Mouse (Mus musculus): ENCODE measurements around the gene Gm42715. TPM values are rescaled to one million over a fixed set of nuclear protein-coding genes. Genes with fewer than 3 reads are reported as not detected.

Gm42715 gene
- polyA plus RNA-seq (2015; fragmentation: Nextera tagmentation; extraction: Ambion mirVana), result 10.8 and 11.3 TPM in 2 replicates

DNA sequence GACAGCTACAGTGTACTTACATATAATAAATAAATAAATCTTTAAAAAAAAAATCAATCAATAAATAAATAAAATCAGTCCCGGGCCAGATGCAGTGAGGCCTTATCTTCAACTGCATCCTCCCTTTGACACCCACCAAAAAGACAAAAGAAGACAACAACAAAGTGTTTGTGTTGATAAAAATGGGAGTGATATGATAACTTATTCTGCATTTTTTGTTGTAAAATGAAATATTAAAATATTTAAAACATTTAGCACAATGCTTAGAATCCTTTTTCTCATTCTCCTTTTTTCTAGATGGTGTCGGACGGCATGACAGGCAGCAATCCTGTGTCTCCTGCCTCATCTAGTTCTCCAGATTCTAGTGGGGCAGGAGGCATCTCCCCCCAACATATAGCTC, at the start of gene Gm42715:
TSS of gene Gm42715 (plus strand) at position 301 of the 400 bp plus-strand sequence.
- Histone ChIP-seq H3K4me1 (ENCODE audit: control insufficient read depth, insufficient read depth, low read length) (no peaks in the 10 kb centered on the region), H3K36me3 (ENCODE audit: control insufficient read depth, insufficient read depth, low read length) (peaks cover 13% of the 10 kb centered on the region; the same call in 1 of the 2 replicates)
- 86% methylated on average over 3 of the region's 3 CpGs for WGBS

DNA sequence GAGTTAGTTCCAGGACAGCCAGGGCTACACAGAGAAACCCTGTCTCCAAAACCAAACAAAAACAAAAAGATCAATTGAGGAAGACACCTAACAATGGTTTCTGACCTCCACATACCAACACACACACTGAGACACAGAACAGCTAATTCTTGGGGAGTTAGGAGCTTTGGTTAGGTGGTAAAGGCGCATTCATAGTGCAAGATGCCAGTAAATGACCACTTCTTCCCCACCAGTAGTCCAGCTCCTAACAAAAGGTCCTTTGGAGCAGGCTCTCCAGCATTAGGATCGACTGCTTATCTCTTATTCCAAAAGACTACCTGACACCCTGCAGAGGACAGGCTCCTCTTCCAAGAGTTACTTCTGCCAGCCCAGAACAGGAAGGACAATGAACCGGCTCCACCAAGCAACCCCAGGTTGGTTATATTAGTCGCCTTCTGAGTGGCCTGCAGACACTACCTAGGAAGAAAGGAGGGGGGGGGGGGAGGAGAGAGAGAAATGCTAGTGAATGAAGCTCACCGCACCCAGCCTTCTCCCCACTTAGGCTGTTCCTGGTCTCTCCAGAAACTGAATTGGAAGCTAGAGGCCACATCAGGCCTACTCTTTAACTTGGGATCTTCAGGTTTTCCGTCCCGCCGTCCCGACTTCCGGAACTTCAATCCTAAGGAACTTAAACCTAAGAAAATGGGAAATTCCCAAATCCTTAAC, 49.2 kb upstream of the Gm42715 start:
- ATAC-seq, result peak; percentile 19
- peaks cover 8% of the 10 kb centered on the region for H3K4me1 ChIP-seq (ENCODE audit: control insufficient read depth, insufficient read depth, low read length)
- peak overlapping the region; percentile 95 for H3K9ac ChIP-seq (ENCODE audit: low read depth, low read length)
- 9% methylated on average over 10 of the region's 10 CpGs for WGBS
- peak overlapping the region; percentile 82 for H3K4me3 ChIP-seq (ENCODE audit: low read length)
- peak overlapping the region; percentile 89 for H3K4me2 ChIP-seq (ENCODE audit: low read depth, low read length)
- peak overlapping the region; percentile 99 for H3K27ac ChIP-seq (ENCODE audit: low read length)
- peaks cover 3% of the 10 kb centered on the region; the same call in 1 of the 2 replicates for H3K9me3 ChIP-seq (ENCODE audit: control insufficient read depth, low read length)
- no peaks in the 10 kb centered on the region for H3K27me3 ChIP-seq (replicated peaks; ENCODE audit: control insufficient read depth, insufficient read depth, low read length)
- H3K36me3 ChIP-seq (ENCODE audit: control insufficient read depth, insufficient read depth, low read length), result peaks cover 20% of the 10 kb centered on the region

More for the DNA sequence above, at the start of gene Gm42715:
- H3K27me3 ChIP-seq (replicated peaks; ENCODE audit: control insufficient read depth, insufficient read depth, low read length), result no peaks in the 10 kb centered on the region
- H3K4me3 ChIP-seq (ENCODE audit: low read length), result no peak within 1 kb of the TSS
- no peak for ATAC-seq
- H3K27ac ChIP-seq (ENCODE audit: low read length), result no peak within 1 kb of the TSS
- H3K9ac ChIP-seq (ENCODE audit: low read depth, low read length), result no peak within 1 kb of the TSS
- H3K4me2 ChIP-seq (ENCODE audit: low read depth, low read length), result no peak within 1 kb of the TSS
- no peaks in the 10 kb centered on the region for H3K9me3 ChIP-seq (ENCODE audit: control insufficient read depth, low read length)

DNA sequence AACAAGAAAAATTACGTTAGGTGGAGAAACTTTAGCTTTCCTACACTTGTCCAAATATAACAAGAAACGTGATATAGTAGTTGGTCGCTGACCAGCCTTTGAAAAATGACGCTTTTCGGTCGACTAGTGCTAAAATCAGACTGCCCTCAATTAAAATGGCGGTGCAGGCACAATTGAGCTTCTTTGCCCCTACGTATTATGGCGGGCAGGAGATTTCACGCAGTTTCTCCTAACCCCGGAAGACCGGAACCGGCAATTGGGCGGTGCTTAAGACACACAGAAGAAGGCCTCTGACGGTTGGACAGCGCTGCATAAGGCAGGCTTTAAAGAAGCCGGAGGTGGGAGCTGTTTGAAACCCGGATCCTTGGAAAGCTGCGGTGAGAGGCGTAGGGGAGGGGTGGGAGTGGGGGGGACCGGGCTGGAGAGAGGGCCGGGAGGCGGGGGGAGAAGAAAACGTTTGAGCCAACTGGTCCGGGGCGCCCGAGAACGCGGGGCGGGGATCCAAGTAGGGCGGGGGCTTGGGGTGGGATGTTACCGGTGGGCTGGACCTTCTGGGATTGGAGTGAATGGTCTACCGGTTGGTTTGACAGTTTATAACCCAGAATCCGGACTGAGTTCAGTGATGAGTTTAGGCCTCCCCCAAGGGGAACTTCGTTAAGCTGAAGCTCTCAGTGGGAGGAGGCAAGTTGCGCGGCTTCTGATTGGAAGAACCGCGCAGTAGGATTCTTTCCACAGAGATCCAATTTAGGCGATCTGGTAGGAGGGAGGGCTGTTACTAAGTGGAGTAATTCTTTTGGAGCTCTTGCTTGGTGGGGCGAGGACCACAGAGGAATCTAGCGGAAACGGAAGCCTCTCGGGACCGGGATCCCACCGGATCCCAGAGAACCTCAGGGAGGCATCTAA, 48.4 kb upstream of the Gm42715 start:
- peaks cover 28% of the 10 kb centered on the region for H3K36me3 ChIP-seq (ENCODE audit: control insufficient read depth, insufficient read depth, low read length)
- no peaks in the 10 kb centered on the region for H3K27me3 ChIP-seq (replicated peaks; ENCODE audit: control insufficient read depth, insufficient read depth, low read length)
- peak overlapping the region; percentile 99 for H3K27ac ChIP-seq (ENCODE audit: low read length)
- H3K4me2 ChIP-seq (ENCODE audit: low read depth, low read length), result peak overlapping the region; percentile 89
- peak overlapping the region; percentile 95 for H3K9ac ChIP-seq (ENCODE audit: low read depth, low read length)
- H3K4me1 ChIP-seq (ENCODE audit: control insufficient read depth, insufficient read depth, low read length), result peaks cover 8% of the 10 kb centered on the region
- peak; percentile 93 for ATAC-seq
- H3K4me3 ChIP-seq (ENCODE audit: low read length), result peak overlapping the region; percentile 82
- peaks cover 3% of the 10 kb centered on the region; the same call in 1 of the 2 replicates for H3K9me3 ChIP-seq (ENCODE audit: control insufficient read depth, low read length)
- WGBS, result under 1% methylated on average over 42 of the region's 46 CpGs

DNA sequence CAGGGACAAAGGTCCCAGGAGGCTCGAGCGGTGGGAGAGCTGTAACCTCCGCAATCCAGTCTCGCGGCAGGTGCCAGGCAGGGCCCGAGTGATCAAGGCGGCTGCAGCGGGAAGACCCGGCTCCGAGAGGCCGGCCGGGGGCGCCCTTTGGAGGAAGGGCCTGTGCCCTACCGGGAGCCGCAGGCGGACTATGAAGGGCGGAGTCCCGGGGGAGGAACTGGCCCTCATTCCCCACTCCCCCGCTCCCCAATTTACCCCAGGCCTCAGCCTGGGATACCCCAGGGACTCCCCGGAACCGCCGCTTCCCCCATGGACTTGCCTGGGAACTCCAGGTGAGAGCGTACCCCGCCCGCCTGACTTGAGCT, 47.8 kb upstream of the Gm42715 start:
- WGBS, result 0% methylated on average over 19 of the region's 25 CpGs
- Histone ChIP-seq H3K27me3 (replicated peaks; ENCODE audit: control insufficient read depth, insufficient read depth, low read length) (no peaks in the 10 kb centered on the region), H3K4me3 (ENCODE audit: low read length) (peak overlapping the region; percentile 82), H3K9me3 (ENCODE audit: control insufficient read depth, low read length) (peaks cover 3% of the 10 kb centered on the region; the same call in 1 of the 2 replicates), H3K27ac (ENCODE audit: low read length) (peak overlapping the region; percentile 99), H3K4me1 (ENCODE audit: control insufficient read depth, insufficient read depth, low read length) (peaks cover 8% of the 10 kb centered on the region), H3K4me2 (ENCODE audit: low read depth, low read length) (peak overlapping the region; percentile 89), H3K36me3 (ENCODE audit: control insufficient read depth, insufficient read depth, low read length) (peaks cover 29% of the 10 kb centered on the region), H3K9ac (ENCODE audit: low read depth, low read length) (peak overlapping the region; percentile 95)
- ATAC-seq, result peak; percentile 49

DNA sequence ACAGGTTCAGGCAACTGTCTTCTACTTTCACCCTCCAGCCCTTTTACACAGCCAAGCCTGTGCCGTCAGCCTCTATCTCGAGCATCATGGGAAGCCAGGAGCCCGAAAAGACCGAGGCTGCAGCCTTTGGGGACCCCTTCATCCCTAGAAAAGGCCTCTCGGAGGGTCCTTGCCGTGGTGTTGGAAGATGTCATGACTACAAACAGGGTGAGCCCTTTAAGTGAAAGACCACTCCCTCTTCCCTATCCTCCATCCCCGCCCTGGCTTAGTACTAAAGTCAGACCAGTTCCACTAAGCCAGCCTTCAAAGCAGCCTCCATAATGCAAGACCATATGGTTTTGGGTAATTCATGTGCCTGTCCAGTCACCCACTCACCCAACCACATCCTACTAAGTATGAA, 47.3 kb upstream of the Gm42715 start:
- Histone ChIP-seq H3K4me2 (ENCODE audit: low read depth, low read length) (peak overlapping the region; percentile 89), H3K9ac (ENCODE audit: low read depth, low read length) (peak overlapping the region; percentile 95), H3K27me3 (replicated peaks; ENCODE audit: control insufficient read depth, insufficient read depth, low read length) (no peaks in the 10 kb centered on the region), H3K27ac (ENCODE audit: low read length) (peak overlapping the region; percentile 99), H3K9me3 (ENCODE audit: control insufficient read depth, low read length) (peaks cover 3% of the 10 kb centered on the region; the same call in 1 of the 2 replicates), H3K36me3 (ENCODE audit: control insufficient read depth, insufficient read depth, low read length) (peaks cover 27% of the 10 kb centered on the region), H3K4me3 (ENCODE audit: low read length) (peak overlapping the region; percentile 82), H3K4me1 (ENCODE audit: control insufficient read depth, insufficient read depth, low read length) (peaks cover 11% of the 10 kb centered on the region)
- ATAC-seq, result no peak; the same call in 1 of the 2 replicates
- under 1% methylated on average over 7 of the region's 7 CpGs for WGBS

DNA sequence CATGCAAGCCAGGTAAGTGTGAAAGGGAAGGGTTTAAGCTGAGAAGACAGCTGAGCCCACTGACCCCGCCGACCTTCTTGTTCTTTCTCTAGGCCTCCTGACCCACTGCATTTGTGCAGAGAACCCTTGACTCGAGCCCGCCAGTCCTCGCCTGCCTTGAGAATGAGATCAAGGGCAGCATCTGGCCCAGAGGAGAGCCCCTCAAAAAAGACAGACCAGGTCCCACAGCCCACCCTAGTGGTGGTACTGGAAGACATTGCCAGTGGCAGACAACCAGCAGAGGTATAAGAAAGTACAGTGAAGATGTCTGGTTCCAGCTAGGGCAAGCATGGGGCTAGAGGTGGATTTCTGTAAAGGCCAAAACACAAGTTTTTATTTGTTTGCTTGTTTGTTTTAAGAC, 45.7 kb upstream of the Gm42715 start:
- H3K4me2 ChIP-seq (ENCODE audit: low read depth, low read length), result no peak overlapping the region
- WGBS, result 79% methylated on average over 5 of the region's 5 CpGs
- no peaks in the 10 kb centered on the region for H3K27me3 ChIP-seq (replicated peaks; ENCODE audit: control insufficient read depth, insufficient read depth, low read length)
- peaks cover 14% of the 10 kb centered on the region for H3K4me1 ChIP-seq (ENCODE audit: control insufficient read depth, insufficient read depth, low read length)
- H3K9me3 ChIP-seq (ENCODE audit: control insufficient read depth, low read length), result no peaks in the 10 kb centered on the region
- H3K9ac ChIP-seq (ENCODE audit: low read depth, low read length), result 0 out of 2 replicates have a peak overlapping the region, but pooled peaks have one; percentile 6
- no peak overlapping the region for H3K4me3 ChIP-seq (ENCODE audit: low read length)
- no peak overlapping the region for H3K27ac ChIP-seq (ENCODE audit: low read length)
- no peak for ATAC-seq
- H3K36me3 ChIP-seq (ENCODE audit: control insufficient read depth, insufficient read depth, low read length), result peaks cover 24% of the 10 kb centered on the region

DNA sequence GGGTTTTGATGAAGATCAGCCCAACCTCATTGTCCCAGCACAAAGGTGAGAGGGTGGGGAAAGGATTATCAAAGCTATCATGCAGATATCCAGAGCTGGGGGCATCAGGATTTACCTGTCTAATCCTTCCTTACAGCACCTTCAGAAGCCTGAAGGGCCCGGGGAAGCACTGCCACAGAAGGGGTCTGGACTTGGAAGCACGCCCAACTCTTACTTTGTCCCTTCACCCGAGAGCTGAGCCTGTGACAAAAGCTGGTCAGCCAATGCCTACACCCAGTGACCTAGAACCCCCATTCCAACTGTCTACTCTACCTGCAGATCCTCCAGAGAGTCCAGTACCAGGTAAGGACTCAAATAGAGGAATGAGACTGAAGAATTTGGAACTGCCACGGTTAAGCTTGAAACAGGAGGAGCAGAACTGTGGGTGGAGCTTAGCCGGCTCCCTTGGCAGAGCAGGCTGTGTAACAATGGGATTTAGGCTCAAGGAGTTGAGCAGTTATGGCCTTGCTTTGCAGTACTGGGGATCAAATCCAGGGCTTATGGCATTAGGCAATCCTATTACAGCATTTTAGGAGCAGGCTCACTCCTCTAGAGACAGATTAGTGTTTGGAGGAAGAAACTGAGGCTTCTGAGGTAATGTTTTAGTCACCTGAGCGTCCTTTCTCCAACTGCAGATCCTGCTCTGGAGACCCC, 44.9 kb upstream of the Gm42715 start:
- H3K27me3 ChIP-seq (replicated peaks; ENCODE audit: control insufficient read depth, insufficient read depth, low read length), result no peaks in the 10 kb centered on the region
- H3K9me3 ChIP-seq (ENCODE audit: control insufficient read depth, low read length), result no peaks in the 10 kb centered on the region
- H3K36me3 ChIP-seq (ENCODE audit: control insufficient read depth, insufficient read depth, low read length), result peaks cover 24% of the 10 kb centered on the region
- 83% methylated on average over 6 of the region's 6 CpGs for WGBS
- ATAC-seq, result no peak
- H3K4me2 ChIP-seq (ENCODE audit: low read depth, low read length), result no peak overlapping the region
- H3K9ac ChIP-seq (ENCODE audit: low read depth, low read length), result no peak overlapping the region
- H3K4me1 ChIP-seq (ENCODE audit: control insufficient read depth, insufficient read depth, low read length), result peaks cover 12% of the 10 kb centered on the region
- no peak overlapping the region for H3K4me3 ChIP-seq (ENCODE audit: low read length)
- H3K27ac ChIP-seq (ENCODE audit: low read length), result no peak overlapping the region

DNA sequence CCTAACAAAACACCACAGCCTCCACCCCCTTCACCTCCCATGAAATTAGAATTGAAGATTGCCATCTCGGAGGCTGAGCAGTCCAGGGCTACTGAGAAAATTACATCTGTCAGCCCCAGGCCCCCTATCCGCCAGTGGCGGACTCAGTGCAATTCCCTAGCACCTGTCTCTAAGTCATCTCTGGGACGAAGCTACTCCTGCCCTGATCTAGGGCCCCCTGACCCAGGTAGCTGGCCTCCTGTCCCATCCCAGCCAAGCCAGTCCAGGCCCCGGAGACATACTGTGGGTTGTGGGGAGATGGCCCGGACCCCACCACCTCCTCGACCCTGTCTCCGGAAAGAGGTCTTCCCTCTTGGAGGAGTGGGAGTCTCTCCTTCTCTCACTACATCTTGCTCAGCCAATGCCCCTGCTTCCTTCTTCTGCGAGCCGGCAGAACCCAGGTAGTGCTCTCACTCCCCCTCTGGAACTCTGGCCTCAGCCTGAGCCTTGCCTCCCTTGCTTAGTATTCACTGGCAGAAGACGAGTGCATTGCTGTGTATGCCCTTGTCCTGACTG, 44.1 kb upstream of the Gm42715 start:
- no peak overlapping the region for H3K27ac ChIP-seq (ENCODE audit: low read length)
- WGBS, result 92% methylated on average over 11 of the region's 11 CpGs
- peaks cover 24% of the 10 kb centered on the region for H3K36me3 ChIP-seq (ENCODE audit: control insufficient read depth, insufficient read depth, low read length)
- H3K9me3 ChIP-seq (ENCODE audit: control insufficient read depth, low read length), result no peaks in the 10 kb centered on the region
- H3K9ac ChIP-seq (ENCODE audit: low read depth, low read length), result no peak overlapping the region
- H3K4me2 ChIP-seq (ENCODE audit: low read depth, low read length), result no peak overlapping the region
- peaks cover 17% of the 10 kb centered on the region for H3K4me1 ChIP-seq (ENCODE audit: control insufficient read depth, insufficient read depth, low read length)
- H3K4me3 ChIP-seq (ENCODE audit: low read length), result no peak overlapping the region
- no peaks in the 10 kb centered on the region for H3K27me3 ChIP-seq (replicated peaks; ENCODE audit: control insufficient read depth, insufficient read depth, low read length)
- no peak for ATAC-seq
